13 mouse cellular contexts compared by ENCODE assay signal in genomic region chr14:72042881-72043236, GRCm38 (mm10).
DNase-seq lines count a peak whose midpoint lies in the region; ATAC-seq and TF ChIP-seq lines count a peak whose summit lies in the region.
"Had no signal": no experiment of that assay in that cellular context is flagged by ENCODE, and none has a peak within 500 bp of the region (broad histone marks: within the 10 kb centered on the region; RNA-seq: fewer than 3 reads in every experiment).

No protein-coding gene starts in this region.

- no peak for TF ChIP-seq POLR2A in brain, embryonic 14.5 days (IDR thresholded peaks at IDR 0.05; ENCODE audit: borderline replicate concordance, extremely low read depth, insufficient read depth, insufficient read length, poor library complexity, severe bottlenecking)

- no peak overlapping the region for H3K9ac ChIP-seq in hindbrain, embryonic 11.5 days (ENCODE audit: low read depth, low read length)
- no peak overlapping the region for H3K9ac ChIP-seq in forebrain, embryonic 15.5 days (replicated peaks)
- H3K9ac ChIP-seq: neural tube, embryonic 12.5 days had no signal

- H3K27ac ChIP-seq in hindbrain, embryonic 11.5 days (ENCODE audit: low read depth, low read length) = no peak overlapping the region
- no peak overlapping the region for H3K27ac ChIP-seq in hindbrain, embryonic 10.5 days
- peak overlapping the region; percentile 74 for H3K27ac ChIP-seq in forebrain, embryonic 15.5 days (replicated peaks)
- H3K27ac ChIP-seq: macrophage; neural tube, embryonic 12.5 days had no signal

- no peak overlapping the region for H3K4me2 ChIP-seq in hindbrain, embryonic 11.5 days (replicated peaks; ENCODE audit: low read depth, low read length)
- H3K4me2 ChIP-seq in forebrain, embryonic 15.5 days (replicated peaks) = no peak overlapping the region
- H3K4me2 ChIP-seq: neural tube, embryonic 12.5 days had no signal

- H3K27me3 ChIP-seq in hindbrain, embryonic 11.5 days (ENCODE audit: control insufficient read depth, insufficient read depth, low read length) = no peaks in the 10 kb centered on the region
- H3K27me3 ChIP-seq in hindbrain, embryonic 10.5 days (ENCODE audit: insufficient read depth, poor library complexity, severe bottlenecking) = no peaks in the 10 kb centered on the region
- H3K27me3 ChIP-seq in forebrain, embryonic 15.5 days = no peaks in the 10 kb centered on the region
- H3K27me3 ChIP-seq: neural tube, embryonic 12.5 days had no signal

- WGBS in hindbrain, embryonic 11.5 days = 42% methylated on average over 2 of the region's 2 CpGs
- WGBS in hindbrain, embryonic 10.5 days = 49% methylated on average over 2 of the region's 2 CpGs
- 17% methylated on average over 2 of the region's 2 CpGs for WGBS in forebrain, embryonic 15.5 days

- H3K4me3 ChIP-seq in hindbrain, embryonic 11.5 days (ENCODE audit: low read depth, low read length) = no peak overlapping the region
- no peak overlapping the region for H3K4me3 ChIP-seq in hindbrain, embryonic 10.5 days
- H3K4me3 ChIP-seq in forebrain, embryonic 15.5 days = no peak overlapping the region
- H3K4me3 ChIP-seq: neural tube, embryonic 12.5 days had no signal

- no peak for TF ChIP-seq CTCF in brain, embryonic 14.5 days (IDR thresholded peaks at IDR 0.05; ENCODE audit: borderline replicate concordance, extremely low read depth, insufficient read depth, insufficient read length)

- DNase-seq in hindbrain, embryonic 11.5 days (ENCODE audit: low spot score) = peak; percentile 3
- no peak for DNase-seq in hindbrain, embryonic 10.5 days (ENCODE audit: low spot score)
- DNase-seq in brain, embryonic 14.5 days (ENCODE audit: low read depth) = peak; percentile 91
- DNase-seq in mesoderm, embryonic 11.5 days (ENCODE audit: low read depth, low spot score) = peak; percentile 4
- no peak for DNase-seq in ovary, postnatal 10 days (ENCODE audit: low spot score)
- no peak for DNase-seq in thymus, adult 18-20 months
- DNase-seq in thymus, postnatal 4 days = no peak
- DNase-seq: adrenal gland, adult 2 months; kidney, postnatal 4 days; liver had no signal

- no peaks in the 10 kb centered on the region for H3K9me3 ChIP-seq in hindbrain, embryonic 11.5 days (ENCODE audit: control insufficient read depth, low read length)
- no peaks in the 10 kb centered on the region for H3K9me3 ChIP-seq in hindbrain, embryonic 10.5 days
- H3K9me3 ChIP-seq in forebrain, embryonic 15.5 days = no peaks in the 10 kb centered on the region
- H3K9me3 ChIP-seq: neural tube, embryonic 12.5 days had no signal

- no peaks in the 10 kb centered on the region for H3K36me3 ChIP-seq in hindbrain, embryonic 11.5 days (ENCODE audit: control insufficient read depth, insufficient read depth, low read length)
- no peaks in the 10 kb centered on the region for H3K36me3 ChIP-seq in hindbrain, embryonic 10.5 days
- H3K36me3 ChIP-seq in forebrain, embryonic 15.5 days = no peaks in the 10 kb centered on the region
- H3K36me3 ChIP-seq: neural tube, embryonic 12.5 days had no signal

- H3K4me1 ChIP-seq in hindbrain, embryonic 11.5 days (replicated peaks; ENCODE audit: control insufficient read depth, insufficient read depth, low read length) = no peaks in the 10 kb centered on the region
- H3K4me1 ChIP-seq in hindbrain, embryonic 10.5 days (replicated peaks) = peaks cover 8% of the 10 kb centered on the region
- peaks cover 17% of the 10 kb centered on the region for H3K4me1 ChIP-seq in forebrain, embryonic 15.5 days
- H3K4me1 ChIP-seq: neural tube, embryonic 12.5 days had no signal

- ATAC-seq in hindbrain, embryonic 11.5 days (ENCODE audit: low FRiP score) = no peak
- peak; percentile 91 for ATAC-seq in forebrain, embryonic 15.5 days (replicated peaks)

Comparison
In these comparisons a context has a peak if more than half of its experiments do, and no peak if none do; other contexts are left out.
1. DNase-seq: peak in hindbrain, embryonic 11.5 days (single experiment), brain, embryonic 14.5 days (single experiment) and mesoderm, embryonic 11.5 days (single experiment); none in hindbrain, embryonic 10.5 days (single experiment), ovary, postnatal 10 days (single experiment), thymus, adult 18-20 months (0 of 2) and thymus, postnatal 4 days (single experiment).